Mouse (Mus musculus) limb, embryonic 11.5 days (tissue): Measurements from ENCODE around the gene Mrpl24. TPM values are rescaled to one million over a fixed set of nuclear protein-coding genes. Genes with fewer than 3 reads are reported as not detected.

Experiments
- ATAC-seq: fragments of 200-750 bp; cut with Nextera tagmentation; 2 replicates; pipeline ENCODE4 v1.8.0; 2017; ENCODE audit warnings: low read depth; ENCODE audit not compliant: insufficient number of reproducible peaks, low FRiP score, low TSS enrichment
- DNase-seq: peaks from one replicate; pipeline ENCODE4 v3.0.0-alpha.2; 2015; ENCODE audit warnings: low spot score
- H3K27ac ChIP-seq: fragments of 300-500 bp; sonication (generic); replicated peaks from 2 replicates; pipeline ENCODE4 v1.5.1; 2014; ENCODE audit warnings: low read depth, mild to moderate bottlenecking, low read length
- H3K27me3 ChIP-seq: fragments of 300-500 bp; sonication (generic); 2 replicates; pipeline ENCODE4 v1.6.1; 2014; ENCODE audit warnings: mild to moderate bottlenecking, low read length, mixed read lengths; ENCODE audit not compliant: control insufficient read depth, insufficient read depth
- H3K36me3 ChIP-seq: fragments of 300-500 bp; sonication (generic); 2 replicates; pipeline ENCODE4 v1.6.1; 2014; ENCODE audit warnings: mild to moderate bottlenecking, low read length, moderate library complexity, mixed read lengths; ENCODE audit not compliant: control insufficient read depth, insufficient read depth
- H3K4me1 ChIP-seq: fragments of 300-500 bp; sonication (generic); 2 replicates; pipeline ENCODE4 v1.6.1; 2014; ENCODE audit warnings: low read length, mixed read lengths; ENCODE audit not compliant: control insufficient read depth, insufficient read depth
- H3K4me2 ChIP-seq: fragments of 300-500 bp; sonication (generic); 2 replicates; pipeline ENCODE4 v1.6.1; 2014; ENCODE audit warnings: low read depth, mild to moderate bottlenecking, moderate library complexity; ENCODE audit not compliant: severe bottlenecking
- H3K4me3 ChIP-seq: fragments of 300-500 bp; sonication (generic); 2 replicates; pipeline ENCODE4 v1.5.1; 2014; ENCODE audit warnings: low read depth, low read length
- H3K9ac ChIP-seq: fragments of 300-500 bp; sonication (generic); 2 replicates; pipeline ENCODE4 v1.6.1; 2014; ENCODE audit warnings: mild to moderate bottlenecking, low read length
- H3K9me3 ChIP-seq: fragments of 300-500 bp; sonication (generic); 2 replicates; pipeline ENCODE4 v1.6.1; 2016; ENCODE audit warnings: low read length; ENCODE audit not compliant: control insufficient read depth
- WGBS: fragments of 180-500 bp; shearing (Covaris S2); extraction: QIAGEN DNeasy Blood & Tissue Kit; methylation state at CpG from one replicate; pipeline ENCODE4 v1.1.7; 2014; 5-methylcytosine and 5-hydroxymethylcytosine counted together
- polyA plus RNA-seq: library from polyadenylated mRNA; unstranded; fragments of >200 nt; fragmentation: Nextera tagmentation; extraction: Ambion mirVana; gene quantifications from 2 replicates; pipeline ENCODE4 v1.2.1, GENCODE M21; 2014

Gene Mrpl24
- polyA plus RNA-seq, 1 experiment from 2014 or later: 76.8 TPM

- DNase-seq (no peak), ATAC-seq (no peak)
- Histone ChIP-seq H3K27ac (no peak overlapping the region), H3K4me2 (no peak overlapping the region), H3K4me1 (peaks cover 5% of the 10 kb centered on the region; the same call in 1 of the 2 replicates), H3K9me3 (no peaks in the 10 kb centered on the region), H3K36me3 (peaks cover 29% of the 10 kb centered on the region), H3K9ac (no peak overlapping the region), H3K27me3 (no peaks in the 10 kb centered on the region), H3K4me3 (no peak overlapping the region)
- 80% methylated on average over 4 of the region's 4 CpGs for WGBS
Measured at GRCm38 (mm10) chr3:87934501-87934900, 15.2 kb downstream of the Mrpl24 start.

- DNase-seq: no peak
- 87% methylated on average over 4 of the region's 4 CpGs for WGBS
- Histone ChIP-seq H3K27me3 (no peaks in the 10 kb centered on the region), H3K36me3 (peaks cover 32% of the 10 kb centered on the region), H3K4me2 (no peak overlapping the region), H3K4me3 (no peak overlapping the region), H3K9ac (no peak overlapping the region), H3K9me3 (no peaks in the 10 kb centered on the region), H3K4me1 (peaks cover 5% of the 10 kb centered on the region; the same call in 1 of the 2 replicates), H3K27ac (no peak overlapping the region)
- no peak; the same call in 1 of the 2 replicates for ATAC-seq
Measured at GRCm38 (mm10) chr3:87935201-87935600, 15.9 kb downstream of the Mrpl24 start.

- Histone ChIP-seq H3K27me3 (no peaks in the 10 kb centered on the region), H3K4me3 (no peak overlapping the region), H3K9me3 (no peaks in the 10 kb centered on the region), H3K4me2 (no peak overlapping the region), H3K9ac (no peak overlapping the region), H3K27ac (no peak overlapping the region), H3K36me3 (peaks cover 34% of the 10 kb centered on the region), H3K4me1 (peaks cover 5% of the 10 kb centered on the region; the same call in 1 of the 2 replicates)
- ATAC-seq (0 out of 2 replicates have a peak, but pooled peaks have one; percentile 13), DNase-seq (peak; percentile 92)
- 92% methylated on average over 2 of the region's 2 CpGs for WGBS
Measured at GRCm38 (mm10) chr3:87935776-87936175, 16.5 kb downstream of the Mrpl24 start.

GRCm38 (mm10) chr3:87940611-87941010, 21.3 kb downstream of the Mrpl24 start:
- 74% methylated on average over 5 of the region's 5 CpGs for WGBS

GRCm38 (mm10) chr3:87942471-87942870, 23.2 kb downstream of the Mrpl24 start:
- DNase-seq (no peak), ATAC-seq (no peak)
- Histone ChIP-seq H3K4me2 (no peak overlapping the region), H3K36me3 (peaks cover 36% of the 10 kb centered on the region), H3K9me3 (no peaks in the 10 kb centered on the region), H3K4me1 (peaks cover 37% of the 10 kb centered on the region), H3K4me3 (no peak overlapping the region), H3K9ac (no peak overlapping the region), H3K27ac (no peak overlapping the region), H3K27me3 (no peaks in the 10 kb centered on the region)
- WGBS: 86% methylated on average over 2 of the region's 2 CpGs

More at GRCm38 (mm10) chr3:87940611-87941010, 21.3 kb downstream of the Mrpl24 start:
- peaks cover 37% of the 10 kb centered on the region for H3K36me3 ChIP-seq
- DNase-seq (no peak), ATAC-seq (no peak)
- H3K27me3 ChIP-seq: no peaks in the 10 kb centered on the region
- H3K9ac ChIP-seq: no peak overlapping the region
- peaks cover 19% of the 10 kb centered on the region for H3K4me1 ChIP-seq
- no peak overlapping the region for H3K27ac ChIP-seq
- H3K4me2 ChIP-seq: no peak overlapping the region
- H3K4me3 ChIP-seq: no peak overlapping the region
- H3K9me3 ChIP-seq: no peaks in the 10 kb centered on the region

GRCm38 (mm10) chr3:87943586-87943985, 24.3 kb downstream of the Mrpl24 start:
- Histone ChIP-seq H3K36me3 (peaks cover 26% of the 10 kb centered on the region), H3K4me1 (peaks cover 41% of the 10 kb centered on the region), H3K27ac (0 out of 2 replicates have a peak overlapping the region, but pooled peaks have one; percentile 56), H3K27me3 (no peaks in the 10 kb centered on the region), H3K4me3 (no peak overlapping the region), H3K9me3 (no peaks in the 10 kb centered on the region), H3K9ac (no peak overlapping the region), H3K4me2 (no peak overlapping the region)
- DNase-seq (no peak), ATAC-seq (no peak)
- 57% methylated on average over 7 of the region's 7 CpGs for WGBS

- Histone ChIP-seq H3K4me1 (peaks cover 41% of the 10 kb centered on the region), H3K9me3 (no peaks in the 10 kb centered on the region), H3K9ac (0 out of 2 replicates have a peak overlapping the region, but pooled peaks have one; percentile 41), H3K4me3 (no peak overlapping the region), H3K27me3 (no peaks in the 10 kb centered on the region), H3K4me2 (peak overlapping the region; percentile 70; the same call in 1 of the 2 replicates), H3K27ac (peak overlapping the region; percentile 98), H3K36me3 (peaks cover 16% of the 10 kb centered on the region)
- ATAC-seq: no peak
- WGBS: 17% methylated on average over 4 of the region's 4 CpGs
- peak; percentile 35 for DNase-seq
Measured at GRCm38 (mm10) chr3:87944838-87945600, 25.7 kb downstream of the Mrpl24 start.

- H3K27ac ChIP-seq: peak overlapping the region; percentile 98
- H3K36me3 ChIP-seq: peaks cover 11% of the 10 kb centered on the region
- 5% methylated on average over 12 of the region's 12 CpGs for WGBS
- peaks cover 41% of the 10 kb centered on the region for H3K4me1 ChIP-seq
- ATAC-seq: no peak
- H3K9ac ChIP-seq: peak overlapping the region; percentile 54
- H3K4me2 ChIP-seq: peak overlapping the region; percentile 70
- no peaks in the 10 kb centered on the region for H3K9me3 ChIP-seq
- H3K4me3 ChIP-seq: 0 out of 2 replicates have a peak overlapping the region, but pooled peaks have one; percentile 5
- DNase-seq: peak; percentile 74
- no peaks in the 10 kb centered on the region for H3K27me3 ChIP-seq
Measured at GRCm38 (mm10) chr3:87945781-87946540, 26.7 kb downstream of the Mrpl24 start.
